Mouse (Mus musculus) CD4-positive, CD25-positive, alpha-beta regulatory T cell, adult 2 months (primary cell): ENCODE results near the gene Olfr129.

Experiments
- DNase-seq: peaks from one replicate; pipeline ENCODE4 v3.0.0-alpha.2; 2012; ENCODE audit warnings: low read depth, low spot score

The Olfr129 gene

GRCm38 (mm10) chr17:38059979-38060378, at the start of gene Olfr129:
TSS of gene Olfr129 (minus strand) at chr17:38060079.
- no peak for DNase-seq

GRCm38 (mm10) chr17:38088593-38088992, 28.7 kb upstream of the Olfr129 start, which contains the start of gene Olfr131:
TSS of gene Olfr131 (minus strand) at chr17:38088693.
- no peak for DNase-seq

- no peak for DNase-seq
These were observed 22.5 kb upstream of the Olfr129 start for GRCm38 (mm10) chr17:38082364-38082763.

- no peak for DNase-seq
These were observed 3.7 kb upstream of the Olfr129 start, which contains the start of gene Olfr130 for GRCm38 (mm10) chr17:38063621-38064020. TSS of gene Olfr130 (plus strand) at chr17:38063921.

GRCm38 (mm10) chr17:38026297-38026696, 33.6 kb downstream of the Olfr129 start:
- DNase-seq = no peak

GRCm38 (mm10) chr17:38016341-38016740, 43.5 kb downstream of the Olfr129 start:
- no peak for DNase-seq

- no peak for DNase-seq
These were observed 54.9 kb downstream of the Olfr129 start for GRCm38 (mm10) chr17:38004996-38005395.
